Mouse (Mus musculus) stomach, postnatal 0 days (tissue): ENCODE measurements around the gene Ppp1r9a.

Experiments used
- CTCF ChIP-seq: IDR thresholded peaks from 2 replicates; pipeline ENCODE4 v1.5.1; 2016; ENCODE audit warnings: antibody characterized with exemption, low read depth, mild to moderate bottlenecking, moderate library complexity
- EP300 ChIP-seq: optimal IDR thresholded peaks from 2 replicates; pipeline ENCODE3; 2016; ENCODE audit warnings: antibody characterized with exemption

- TF ChIP-seq CTCF, result no peak
- no peak for TF ChIP-seq EP300
Observed at GRCm38 (mm10) chr6:5179189-5179588, 276.5 kb downstream of the Ppp1r9a start.
